ENCODE assay signal across 8 mouse cellular contexts in genomic region chr5:36831272-36831671, GRCm38 (mm10). TPM values are rescaled to one million over a fixed set of nuclear protein-coding genes. Genes with fewer than 3 reads are reported as not detected.
DNase-seq lines count a peak whose midpoint lies in the region; ATAC-seq and TF ChIP-seq lines count a peak whose summit lies in the region.
"Had no signal": no experiment of that assay in that cellular context is flagged by ENCODE, and none has a peak within 500 bp of the region (broad histone marks: within the 10 kb centered on the region; RNA-seq: fewer than 3 reads in every experiment).

No protein-coding gene starts in this region.

- no peaks in the 10 kb centered on the region for H3K36me3 ChIP-seq in liver, embryonic 11.5 days (ENCODE audit: control insufficient read depth, insufficient read depth, low read length)
- H3K36me3 ChIP-seq in liver, postnatal 0 days (replicated peaks; ENCODE audit: insufficient read depth, low read length), result peaks cover 23% of the 10 kb centered on the region
- H3K36me3 ChIP-seq in neural tube, embryonic 15.5 days, result 0 out of 2 replicates have a peak, but pooled peaks cover 3% of the 10 kb centered on the region

- no peak overlapping the region for H3K27ac ChIP-seq in liver, embryonic 11.5 days (ENCODE audit: low read depth, low read length)
- no peak overlapping the region for H3K27ac ChIP-seq in liver, postnatal 0 days (ENCODE audit: low read depth)
- H3K27ac ChIP-seq in layer of hippocampus, adult 2 months, result no peak overlapping the region
- no peak overlapping the region for H3K27ac ChIP-seq in neural tube, embryonic 15.5 days (replicated peaks)
- H3K27ac ChIP-seq: kidney, postnatal 0 days had no signal

- peak overlapping the region; percentile 93 for H3K4me2 ChIP-seq in liver, embryonic 11.5 days
- no peak overlapping the region; the same call in 1 of the 2 replicates for H3K4me2 ChIP-seq in liver, postnatal 0 days (ENCODE audit: low read depth, low read length)
- peak overlapping the region; percentile 81 for H3K4me2 ChIP-seq in neural tube, embryonic 15.5 days

- H3K4me1 ChIP-seq in liver, embryonic 11.5 days (replicated peaks; ENCODE audit: control insufficient read depth, insufficient read depth, low read length), result peaks cover 10% of the 10 kb centered on the region; the same call in 1 of the 2 replicates
- peaks cover 18% of the 10 kb centered on the region for H3K4me1 ChIP-seq in liver, postnatal 0 days (ENCODE audit: insufficient read depth)
- peaks cover 14% of the 10 kb centered on the region for H3K4me1 ChIP-seq in neural tube, embryonic 15.5 days

- H3K27me3 ChIP-seq in liver, embryonic 11.5 days (replicated peaks; ENCODE audit: control insufficient read depth, insufficient read depth, low read length), result no peaks in the 10 kb centered on the region
- H3K27me3 ChIP-seq in liver, postnatal 0 days (ENCODE audit: insufficient read depth, low read length), result no peaks in the 10 kb centered on the region
- H3K27me3 ChIP-seq in neural tube, embryonic 15.5 days (replicated peaks), result no peaks in the 10 kb centered on the region

- TF ChIP-seq CTCF in liver, postnatal 0 days (IDR thresholded peaks at IDR 0.05; ENCODE audit: low read depth), result no peak
- TF ChIP-seq CTCF in layer of hippocampus, adult 2 months (conservative IDR thresholded peaks at IDR 0.05), result no peak

- no peaks in the 10 kb centered on the region for H3K9me3 ChIP-seq in liver, embryonic 11.5 days (ENCODE audit: control insufficient read depth, low read length)
- no peaks in the 10 kb centered on the region for H3K9me3 ChIP-seq in liver, postnatal 0 days (ENCODE audit: low read length)
- H3K9me3 ChIP-seq in neural tube, embryonic 15.5 days (replicated peaks), result no peaks in the 10 kb centered on the region

- H3K9ac ChIP-seq in liver, embryonic 11.5 days (ENCODE audit: low read depth, low read length), result no peak overlapping the region
- no peak overlapping the region for H3K9ac ChIP-seq in liver, postnatal 0 days (replicated peaks)
- H3K9ac ChIP-seq in neural tube, embryonic 15.5 days (replicated peaks), result no peak overlapping the region

- DNase-seq in liver, embryonic 11.5 days (ENCODE audit: low spot score), result no peak
- no peak for DNase-seq in liver, postnatal 0 days
- DNase-seq in cerebellum, postnatal 10 days, result peak; percentile 72
- DNase-seq in layer of hippocampus, adult 2 months (ENCODE audit: low spot score in 2 of 2), result peak; percentile 32 to 33
- no peak for DNase-seq in spleen, adult 12 weeks (ENCODE audit: low spot score)
- no peak for DNase-seq in gastrocnemius, adult 8-10 months (ENCODE audit: low spot score in 2 of 2)

- 51% methylated on average over 7 of the region's 7 CpGs for WGBS in liver, embryonic 11.5 days
- WGBS in liver, postnatal 0 days (ENCODE audit: insufficient replicate concordance), result 51% methylated on average over 7 of the region's 7 CpGs
- WGBS in neural tube, embryonic 15.5 days, result 65% methylated on average over 7 of the region's 7 CpGs

- H3K4me3 ChIP-seq in liver, embryonic 11.5 days (ENCODE audit: low read depth, low read length), result no peak overlapping the region
- no peak overlapping the region for H3K4me3 ChIP-seq in liver, postnatal 0 days (ENCODE audit: low read depth, low read length)
- no peak overlapping the region for H3K4me3 ChIP-seq in layer of hippocampus, adult 2 months
- H3K4me3 ChIP-seq in neural tube, embryonic 15.5 days (replicated peaks), result no peak overlapping the region

- no peak for ATAC-seq in liver, embryonic 11.5 days (replicated peaks; ENCODE audit: low FRiP score)
- no peak for ATAC-seq in liver, postnatal 0 days
- ATAC-seq in neural tube, embryonic 15.5 days (ENCODE audit: low FRiP score), result peak; percentile 66; the same call in 1 of the 2 replicates

- TF ChIP-seq EP300 in liver, postnatal 0 days (IDR thresholded peaks at IDR 0.05; ENCODE audit: low read depth), result no peak

RNA-seq across cellular contexts. Expression of gene Man2b2, which starts 0.8 kb away (rescaled TPM):
- polyA plus RNA-seq in liver, embryonic 11.5 days (2014; fragmentation: Nextera tagmentation; extraction: Ambion mirVana), result 17.4 and 20.2 TPM in 2 replicates
- polyA plus RNA-seq in liver, postnatal 0 days (2015; fragmentation: Nextera tagmentation; extraction: Ambion mirVana), result 15.2 and 17.0 TPM in 2 replicates
- 10 to 100 TPM; 29.5 to 31.9 TPM for total RNA-seq in layer of hippocampus, adult 2 months (2021)
- polyA plus RNA-seq in neural tube, embryonic 15.5 days (2015; fragmentation: Nextera tagmentation; extraction: Ambion mirVana), result 13.2 and 14.4 TPM in 2 replicates
- 1 to 10 TPM; 3.7 to 6.0 (median 5.1) TPM for total RNA-seq in gastrocnemius, adult 8-10 months (2022)

RNA-seq across cellular contexts. Expression of gene Mrfap1, which starts 34.7 kb away (rescaled TPM):
- 366 and 368 TPM in 2 replicates for polyA plus RNA-seq in liver, embryonic 11.5 days (2014; fragmentation: Nextera tagmentation; extraction: Ambion mirVana)
- polyA plus RNA-seq in liver, postnatal 0 days (2015; fragmentation: Nextera tagmentation; extraction: Ambion mirVana), result 153 and 164 TPM in 2 replicates
- total RNA-seq in layer of hippocampus, adult 2 months (2021), result 100 to 1,000 TPM; 577 to 598 TPM
- 315 and 350 TPM in 2 replicates for polyA plus RNA-seq in neural tube, embryonic 15.5 days (2015; fragmentation: Nextera tagmentation; extraction: Ambion mirVana)
- 100 to 1,000 TPM; 231 to 247 (median 235) TPM for total RNA-seq in gastrocnemius, adult 8-10 months (2022)

RNA-seq across cellular contexts. Expression of gene Ppp2r2c, which starts 37.0 kb away (rescaled TPM):
- 0.30 and 0.33 TPM in 2 replicates for polyA plus RNA-seq in liver, embryonic 11.5 days (2014; fragmentation: Nextera tagmentation; extraction: Ambion mirVana)
- not detected in 2 replicates for polyA plus RNA-seq in liver, postnatal 0 days (2015; fragmentation: Nextera tagmentation; extraction: Ambion mirVana)
- total RNA-seq in layer of hippocampus, adult 2 months (2021), result 100 to 1,000 TPM; 375 to 387 TPM
- polyA plus RNA-seq in neural tube, embryonic 15.5 days (2015; fragmentation: Nextera tagmentation; extraction: Ambion mirVana), result 56.3 and 72.9 TPM in 2 replicates
- total RNA-seq in gastrocnemius, adult 8-10 months (2022), result 1 to 10 TPM in 1 of 4 experiments, under 1 TPM in 3; 0.27 to 1.1 (median 0.37) TPM

Comparison
In these comparisons a context has a peak if more than half of its experiments do, and no peak if none do; other contexts are left out.
1. DNase-seq: peak in cerebellum, postnatal 10 days (2 of 2) and layer of hippocampus, adult 2 months (2 of 2); none in liver, embryonic 11.5 days (single experiment), liver, postnatal 0 days (single experiment), spleen, adult 12 weeks (single experiment) and gastrocnemius, adult 8-10 months (0 of 2).
2. RNA of gene Ppp2r2c, which starts 37.0 kb away (polyA plus RNA-seq): 56.3 to 72.9 TPM in neural tube, embryonic 15.5 days; 0.30 to 0.33 TPM in liver, embryonic 11.5 days and not detected in liver, postnatal 0 days; every median in the first group is over 10 times any median in the second.